Mouse (Mus musculus) midbrain, embryonic 11.5 days (tissue): ENCODE results near the gene Pigm. TPM values are rescaled to one million over a fixed set of nuclear protein-coding genes. Genes with fewer than 3 reads are reported as not detected.

Source experiments
- ATAC-seq: fragments of 200-750 bp; cut with Nextera tagmentation; 2 replicates; pipeline ENCODE4 v1.8.0; 2017; ENCODE audit warnings: moderate TSS enrichment, moderate library complexity; ENCODE audit not compliant: low FRiP score
- DNase-seq: peaks from one replicate; pipeline ENCODE4 v3.0.0; 2015; ENCODE audit warnings: low spot score; ENCODE audit errors: missing footprints
- H3K27ac ChIP-seq: fragments of 300-500 bp; sonication (generic); 2 replicates; pipeline ENCODE4 v1.5.1; 2014; ENCODE audit warnings: low read depth, low read length
- H3K27me3 ChIP-seq: fragments of 300-500 bp; sonication (generic); 2 replicates; pipeline ENCODE4 v1.6.1; 2014; ENCODE audit warnings: mild to moderate bottlenecking, low read length, moderate library complexity, mixed read lengths; ENCODE audit not compliant: control insufficient read depth, insufficient read depth
- H3K36me3 ChIP-seq: fragments of 300-500 bp; sonication (generic); 2 replicates; pipeline ENCODE4 v1.6.1; 2014; ENCODE audit warnings: mild to moderate bottlenecking, low read length, moderate library complexity, mixed read lengths; ENCODE audit not compliant: control insufficient read depth, insufficient read depth
- H3K4me1 ChIP-seq: fragments of 300-500 bp; sonication (generic); 2 replicates; pipeline ENCODE4 v1.6.1; 2014; ENCODE audit warnings: low read length; ENCODE audit not compliant: control insufficient read depth, insufficient read depth
- H3K4me2 ChIP-seq: fragments of 300-500 bp; sonication (generic); 2 replicates; pipeline ENCODE4 v1.6.1; 2014; ENCODE audit warnings: mild to moderate bottlenecking, moderate library complexity
- H3K4me3 ChIP-seq: fragments of 300-500 bp; sonication (generic); 2 replicates; pipeline ENCODE4 v1.5.1; 2014; ENCODE audit warnings: low read depth, low read length
- H3K9ac ChIP-seq: fragments of 300-500 bp; sonication (generic); 2 replicates; pipeline ENCODE4 v1.6.1; 2014; ENCODE audit warnings: low read length
- H3K9me3 ChIP-seq: fragments of 300-500 bp; sonication (generic); 2 replicates; pipeline ENCODE4 v1.6.1; 2016; ENCODE audit warnings: low read length; ENCODE audit not compliant: control insufficient read depth
- whole genome bisulfite sequencing: fragments of 180-500 bp; shearing (Covaris S2); extraction: QIAGEN DNeasy Blood & Tissue Kit; methylation state at CpG from one replicate; pipeline ENCODE4 v1.1.7; 2014; 5-methylcytosine and 5-hydroxymethylcytosine counted together
- polyA plus RNA-seq: library from polyadenylated mRNA; unstranded; fragments of >200 nt; fragmentation: Nextera tagmentation; extraction: Ambion mirVana; gene quantifications from 2 replicates; pipeline ENCODE4 v1.2.1, GENCODE M21; 2014

Pigm gene
- polyA plus RNA-seq, 1 experiment from 2014 or later = 11.0 TPM

DNA sequence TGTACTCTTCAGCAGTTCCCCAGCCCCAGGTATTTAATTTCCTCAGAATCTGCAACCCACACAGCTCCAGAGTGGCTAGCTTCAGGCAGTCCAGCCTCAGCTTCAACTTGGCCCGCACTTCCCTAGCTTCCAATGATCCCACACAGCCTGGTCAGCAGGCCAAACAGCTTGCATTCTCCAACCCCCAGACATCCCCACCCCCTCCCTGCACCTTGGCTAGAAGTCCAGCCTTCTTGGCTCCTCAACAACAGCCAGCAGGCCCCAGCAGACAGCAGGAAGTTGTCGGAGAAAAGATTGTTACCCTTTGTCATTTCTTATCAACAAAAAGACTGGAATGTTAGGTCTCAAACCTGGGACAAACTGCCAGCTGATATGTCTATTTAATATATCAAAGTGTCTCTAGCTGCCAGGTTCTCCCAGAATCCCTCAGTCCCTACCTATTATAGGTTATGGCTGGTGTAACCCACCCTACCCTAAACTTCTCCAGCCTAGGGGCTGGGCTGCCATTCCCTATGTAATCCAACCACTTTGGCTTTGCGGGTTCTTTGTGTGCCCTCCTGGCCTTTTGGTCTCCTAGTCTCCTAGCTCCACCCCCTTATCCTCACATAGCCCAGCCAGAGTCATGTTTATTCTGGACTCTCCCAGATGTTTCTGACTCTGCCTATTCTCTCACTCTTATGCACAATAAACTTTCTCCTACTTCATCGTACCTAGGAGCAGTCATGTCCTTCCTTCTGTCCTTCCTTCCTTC is 55.7 kb downstream of the Pigm start:
- WGBS = 55% methylated on average over 4 of the region's 4 CpGs
- no peak for ATAC-seq

DNA sequence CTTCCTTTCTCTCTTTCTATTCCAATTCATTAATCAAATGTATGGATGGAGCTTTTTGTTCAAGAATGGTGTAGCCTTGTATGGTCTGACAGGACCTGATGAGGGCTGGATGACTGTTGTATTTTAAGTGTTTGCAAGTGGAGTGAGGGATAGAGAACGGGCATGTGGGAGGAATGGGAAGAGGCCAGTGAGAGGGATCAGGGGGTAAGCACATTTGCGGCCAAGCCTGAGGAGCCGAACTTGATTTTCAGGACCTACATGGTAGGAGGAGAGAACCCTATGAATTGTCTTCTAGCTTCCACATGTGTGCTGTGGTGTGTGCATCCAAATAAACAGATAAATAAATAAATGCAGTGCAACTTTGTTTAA is 56.2 kb downstream of the Pigm start:
- no peak for ATAC-seq

More for the DNA sequence above, 55.7 kb downstream of the Pigm start:
- no peaks in the 10 kb centered on the region for H3K9me3 ChIP-seq
- no peaks in the 10 kb centered on the region; the same call in 1 of the 2 replicates for H3K27me3 ChIP-seq
- H3K4me1 ChIP-seq = no peaks in the 10 kb centered on the region
- no peak overlapping the region for H3K4me2 ChIP-seq
- no peak overlapping the region for H3K27ac ChIP-seq
- no peak overlapping the region for H3K9ac ChIP-seq
- DNase-seq = peak; percentile 47
- no peak overlapping the region for H3K4me3 ChIP-seq
- no peaks in the 10 kb centered on the region for H3K36me3 ChIP-seq

GRCm38 (mm10) chr1:172433012-172433850 is 56.9 kb downstream of the Pigm start:
- Histone ChIP-seq H3K4me2 (no peak overlapping the region), H3K4me3 (no peak overlapping the region), H3K27ac (no peak overlapping the region), H3K4me1 (no peaks in the 10 kb centered on the region), H3K9me3 (no peaks in the 10 kb centered on the region), H3K36me3 (no peaks in the 10 kb centered on the region), H3K27me3 (no peaks in the 10 kb centered on the region; the same call in 1 of the 2 replicates), H3K9ac (no peak overlapping the region)
- 91% methylated on average over 20 of the region's 20 CpGs for WGBS
- DNase-seq = peak; percentile 77
- no peak for ATAC-seq

More for the DNA sequence above, 56.2 kb downstream of the Pigm start:
- Histone ChIP-seq H3K4me2 (no peak overlapping the region), H3K4me3 (no peak overlapping the region), H3K9me3 (no peaks in the 10 kb centered on the region), H3K27me3 (no peaks in the 10 kb centered on the region; the same call in 1 of the 2 replicates), H3K27ac (no peak overlapping the region), H3K36me3 (no peaks in the 10 kb centered on the region), H3K4me1 (no peaks in the 10 kb centered on the region), H3K9ac (no peak overlapping the region)
- WGBS = 88% methylated on average over 3 of the region's 3 CpGs
- peak; percentile 21 for DNase-seq

Other genes starting within 250 kb of the Pigm start
- 152 and 153 TPM in 2 replicates for gene Pex19, start 249.8 kb upstream of the Pigm start, polyA plus RNA-seq
- 93.9 and 100.0 TPM in 2 replicates for gene Dcaf8, start 228.5 kb upstream of the Pigm start, polyA plus RNA-seq
- gene Pea15a, start 169.7 kb upstream of the Pigm start, polyA plus RNA-seq = 332 and 337 TPM in 2 replicates
- 1.4 and 2.1 TPM in 2 replicates for gene Casq1, start 156.7 kb upstream of the Pigm start, polyA plus RNA-seq
- gene Atp1a4, start 118.1 kb upstream of the Pigm start, polyA plus RNA-seq = not detected in 2 replicates
- 47.2 and 55.1 TPM in 2 replicates for gene Igsf8, start 114.9 kb upstream of the Pigm start, polyA plus RNA-seq
- 1.4 and 1.9 TPM in 2 replicates for gene Atp1a2, start 78.5 kb upstream of the Pigm start, polyA plus RNA-seq
- gene Kcnj9, start 47.2 kb upstream of the Pigm start, polyA plus RNA-seq = 0.37 and 0.43 TPM in 2 replicates
- 0.75 TPM in 2 replicates for gene Kcnj10, start 35.3 kb upstream of the Pigm start, polyA plus RNA-seq
- gene Slamf9, start 98.8 kb downstream of the Pigm start, polyA plus RNA-seq = 0.12 and 0.23 TPM in 2 replicates
- gene Igsf9, start 105.2 kb downstream of the Pigm start, polyA plus RNA-seq = 48.8 and 49.7 TPM in 2 replicates
- 36.3 and 39.1 TPM in 2 replicates for gene Tagln2, start 123.5 kb downstream of the Pigm start, polyA plus RNA-seq
- gene Cfap45, start 144.3 kb downstream of the Pigm start, polyA plus RNA-seq = 1.0 and 1.1 TPM in 2 replicates
- 0.08 and 0.11 TPM in 2 replicates for gene Vsig8, start 179.4 kb downstream of the Pigm start, polyA plus RNA-seq
- not detected in 2 replicates for gene Slamf8, start 214.0 kb downstream of the Pigm start, polyA plus RNA-seq
- 0.12 and 0.20 TPM in 2 replicates for gene Fcrl6, start 226.0 kb downstream of the Pigm start, polyA plus RNA-seq